Mouse (Mus musculus) heart, adult 11 months (tissue): ENCODE results near the gene Mup20.
"Not testable (repeated sequence)": the region's sequence is repeated elsewhere in the genome, so short reads cannot be mapped to it uniquely, and the experiment has no call there.

Experiments used
- DNase-seq: peaks from one replicate; pipeline ENCODE4 v3.0.0; 2022

Gene Mup20

DNA sequence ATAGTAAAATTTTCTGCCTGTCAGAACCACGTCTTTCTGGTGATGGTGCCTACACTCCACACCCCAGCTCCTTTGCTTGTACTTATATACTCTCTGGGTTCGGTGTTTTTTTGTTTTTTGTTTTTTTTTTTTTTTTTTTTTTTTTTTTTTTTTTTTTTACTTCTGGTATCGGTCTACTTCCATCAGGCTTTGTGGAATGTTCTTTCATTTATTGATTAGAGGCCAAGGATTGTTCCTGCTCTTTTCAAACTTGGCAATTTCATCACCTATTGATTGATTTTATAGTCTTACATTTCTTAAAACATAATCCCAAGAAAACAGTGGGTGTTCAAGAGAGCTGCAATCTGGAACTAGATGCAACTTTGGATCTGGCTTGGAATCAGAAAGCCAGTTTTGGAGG lies at the start of gene Mup20:
Gene Mup20 (minus strand): TSS at position 101 of the 400 bp plus-strand sequence.
- DNase-seq = not testable (repeated sequence)

- DNase-seq = peak; percentile 62
Observed at GRCm38 (mm10) chr4:62103366-62103765, 49.4 kb upstream of the Mup20 start.

GRCm38 (mm10) chr4:62087953-62088352 lies 34.0 kb upstream of the Mup20 start:
- no peak for DNase-seq

GRCm38 (mm10) chr4:62087241-62087640 lies 33.3 kb upstream of the Mup20 start, which contains the start of gene Mup3:
Mup3 (minus strand) TSS chr4:62087342.
- no peak for DNase-seq

DNA sequence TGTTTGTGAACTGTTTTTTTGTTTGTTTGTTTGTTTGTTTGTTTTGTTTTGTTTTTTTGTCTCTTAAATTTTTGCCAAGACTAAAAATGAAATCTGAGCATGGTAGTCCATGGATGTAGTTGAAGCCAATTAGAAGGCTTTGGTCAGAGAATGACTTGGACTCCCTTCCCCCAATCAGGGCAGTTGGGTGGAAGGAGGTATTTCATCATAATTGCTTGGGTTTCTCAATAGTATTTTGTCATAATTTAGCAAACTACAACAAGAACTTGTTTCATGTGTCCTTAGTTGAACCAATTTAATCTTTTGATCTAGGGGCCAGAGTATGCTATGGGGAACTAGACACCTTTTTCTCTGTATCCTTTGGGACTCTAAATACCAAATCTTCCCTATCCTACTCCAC lies 28.8 kb upstream of the Mup20 start:
- DNase-seq = no peak

- no peak for DNase-seq
Observed at GRCm38 (mm10) chr4:62075126-62075525, 21.2 kb upstream of the Mup20 start.

GRCm38 (mm10) chr4:62054780-62055179 lies 822 bp upstream of the Mup20 start:
- not testable (repeated sequence) for DNase-seq

DNA sequence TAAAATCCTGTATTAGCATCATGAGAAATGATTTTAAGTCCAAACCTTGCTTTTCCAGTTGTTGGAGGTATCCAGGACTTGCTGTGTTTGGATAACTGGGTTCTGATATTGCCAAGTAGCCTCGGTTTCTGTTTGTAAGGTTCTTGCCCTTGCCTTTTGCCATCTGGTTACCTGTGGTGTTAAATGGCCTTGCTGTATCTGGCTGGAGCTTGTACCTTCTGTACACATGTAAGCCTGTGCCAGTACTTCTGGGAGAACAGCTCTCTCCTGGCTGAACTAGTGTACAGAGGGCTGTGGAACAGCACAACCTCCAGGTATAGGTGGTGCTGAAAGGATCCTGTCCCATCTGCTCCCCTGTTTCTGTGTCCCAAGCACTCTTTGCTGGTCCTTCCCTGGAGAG lies 27.7 kb downstream of the Mup20 start:
- DNase-seq = no peak

DNA sequence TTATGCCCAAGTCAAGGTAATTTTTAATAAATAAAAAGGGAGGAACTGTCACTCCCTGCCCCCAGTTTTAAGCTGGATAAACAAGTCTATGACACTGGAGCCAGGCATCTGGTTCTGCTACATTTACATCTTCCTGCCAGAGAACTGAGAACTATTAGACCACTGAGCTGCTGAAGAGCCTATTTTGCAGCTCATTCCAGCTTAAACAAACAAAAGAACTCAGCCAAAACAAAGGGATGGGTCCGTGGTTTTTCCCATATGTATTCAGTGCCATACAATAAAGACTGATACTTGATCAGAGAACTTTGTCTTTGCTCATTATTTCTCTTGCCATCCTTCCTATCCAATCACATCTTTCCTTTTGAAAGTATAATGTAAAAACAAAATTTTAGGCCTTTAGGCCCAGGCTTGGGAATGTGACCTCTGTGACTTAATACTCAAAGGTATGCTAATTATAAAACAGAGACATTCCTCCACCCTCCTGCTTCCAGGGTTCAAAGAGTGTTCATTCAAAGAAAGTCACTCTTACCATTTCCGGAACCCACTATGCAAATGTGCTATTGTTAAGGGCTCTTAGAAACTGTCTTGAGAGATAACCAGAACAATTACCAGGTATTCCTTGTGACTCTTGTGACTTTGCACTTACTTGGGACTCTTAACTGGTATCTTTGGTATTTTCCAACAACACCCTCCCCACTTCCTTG lies 29.6 kb downstream of the Mup20 start:
- DNase-seq = no peak

- no peak for DNase-seq
Observed at GRCm38 (mm10) chr4:62023646-62024045, 30.3 kb downstream of the Mup20 start.

DNA sequence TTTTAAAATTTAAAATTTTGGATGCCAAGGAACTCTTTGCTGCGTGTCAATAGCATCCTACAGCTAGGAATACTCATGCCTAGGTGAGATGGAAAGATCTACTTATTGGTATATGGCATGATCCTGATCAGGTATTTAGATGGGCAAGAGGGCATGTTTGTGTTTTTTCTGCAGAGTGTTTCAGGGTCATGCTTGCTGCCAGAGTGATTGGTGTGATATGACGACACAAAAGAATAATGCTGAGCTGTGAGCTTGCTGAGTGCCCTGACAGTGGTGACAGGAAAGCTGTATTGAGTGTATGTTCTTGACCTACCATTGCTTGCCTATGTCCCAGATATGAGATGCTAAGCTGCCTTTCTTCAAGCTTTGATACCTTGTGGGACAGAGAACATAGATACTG lies 30.8 kb downstream of the Mup20 start:
- DNase-seq = no peak

DNA sequence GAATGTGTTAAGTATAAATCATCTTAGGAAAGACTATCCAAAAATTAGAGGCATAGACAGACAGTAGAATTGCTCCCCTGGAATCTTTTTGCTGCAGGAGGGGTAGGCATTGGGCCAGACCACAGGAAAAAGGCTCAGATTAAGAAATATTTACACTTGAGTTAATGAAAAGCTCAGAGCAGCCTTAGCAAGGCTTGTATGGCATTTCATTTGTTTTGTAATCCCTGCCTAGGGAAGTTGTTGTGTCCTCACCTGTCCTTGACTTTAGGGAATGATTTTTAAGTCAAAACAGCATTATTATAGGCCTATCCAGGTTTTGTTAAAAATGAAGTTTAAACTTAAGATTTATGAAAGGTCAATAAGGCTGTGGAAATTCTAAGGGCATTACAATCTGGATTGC lies 33.4 kb downstream of the Mup20 start:
- not testable (repeated sequence) for DNase-seq
